In the genomic region with DNA sequence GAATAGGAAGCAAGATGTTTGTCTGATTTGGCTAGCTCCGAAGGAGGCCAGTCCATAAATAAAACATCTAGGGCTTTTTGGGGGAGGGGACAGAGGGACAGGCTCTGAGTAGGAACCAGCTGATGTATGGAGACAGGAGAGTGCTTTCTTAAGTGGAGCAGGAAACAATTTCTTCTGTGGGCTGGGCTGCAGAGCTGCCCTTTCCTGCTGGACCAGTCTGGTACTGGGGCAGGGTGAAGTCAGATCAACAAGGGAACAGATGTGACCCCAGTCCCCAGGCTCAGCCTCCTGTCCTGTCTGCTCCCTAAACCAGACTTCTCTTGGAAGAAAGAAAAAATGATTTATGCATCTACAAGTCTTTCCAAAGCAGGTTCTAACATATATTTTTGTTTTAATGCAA, we compare ENCODE assay signal across 22 mouse cellular contexts.
A peak's percentile ranks its signal among the peaks of the same experiment; 100 is the strongest.
DNase-seq lines count a peak whose midpoint lies in the region; ATAC-seq and TF ChIP-seq lines count a peak whose summit lies in the region.
"Had no signal": no experiment of that assay in that cellular context is flagged by ENCODE, and none has a peak within 500 bp of the region (broad histone marks: within the 10 kb centered on the region; RNA-seq: fewer than 3 reads in every experiment).

No protein-coding gene starts in this region.

- no peak overlapping the region for H3K4me2 ChIP-seq in hindbrain, embryonic 11.5 days (replicated peaks; ENCODE audit: low read depth, low read length)
- H3K4me2 ChIP-seq in kidney, postnatal 0 days (ENCODE audit: low read length): no peak overlapping the region
- H3K4me2 ChIP-seq: embryonic facial prominence, embryonic 13.5 days; forebrain, embryonic 12.5 days; heart, embryonic 12.5 days; hindbrain, embryonic 12.5 days had no signal

- H3K27me3 ChIP-seq in hindbrain, embryonic 10.5 days (ENCODE audit: insufficient read depth, poor library complexity, severe bottlenecking): no peaks in the 10 kb centered on the region
- no peaks in the 10 kb centered on the region for H3K27me3 ChIP-seq in hindbrain, embryonic 11.5 days (ENCODE audit: control insufficient read depth, insufficient read depth, low read length)
- no peaks in the 10 kb centered on the region for H3K27me3 ChIP-seq in kidney, postnatal 0 days (ENCODE audit: insufficient read depth, low read length)
- H3K27me3 ChIP-seq: forebrain, embryonic 12.5 days; heart, embryonic 12.5 days; hindbrain, embryonic 12.5 days; Patski had no signal

- 0 out of 2 replicates have a peak, but pooled peaks cover 3% of the 10 kb centered on the region for H3K4me1 ChIP-seq in hindbrain, embryonic 10.5 days (replicated peaks)
- H3K4me1 ChIP-seq in hindbrain, embryonic 11.5 days (replicated peaks; ENCODE audit: control insufficient read depth, insufficient read depth, low read length): no peaks in the 10 kb centered on the region
- no peaks in the 10 kb centered on the region; the same call in 1 of the 2 replicates for H3K4me1 ChIP-seq in kidney, postnatal 0 days (replicated peaks; ENCODE audit: insufficient read depth, low read length)
- H3K4me1 ChIP-seq: forebrain, embryonic 12.5 days; heart, embryonic 12.5 days; hindbrain, embryonic 12.5 days had no signal

- no peak for TF ChIP-seq CTCF in kidney, postnatal 0 days (IDR thresholded peaks at IDR 0.05; ENCODE audit: low read depth)

- H3K9ac ChIP-seq in hindbrain, embryonic 11.5 days (ENCODE audit: low read depth, low read length): no peak overlapping the region
- no peak overlapping the region for H3K9ac ChIP-seq in kidney, postnatal 0 days (ENCODE audit: low read depth, low read length)
- H3K9ac ChIP-seq: embryonic facial prominence, embryonic 13.5 days; forebrain, embryonic 12.5 days; heart, embryonic 12.5 days; hindbrain, embryonic 12.5 days had no signal

- no peak for ATAC-seq in hindbrain, embryonic 11.5 days (ENCODE audit: low FRiP score)
- ATAC-seq in kidney, postnatal 0 days (replicated peaks; ENCODE audit: low FRiP score, low read depth): no peak
- ATAC-seq: activated CD4-positive, CD25-positive, alpha-beta regulatory T cell, adult 4 months; forebrain, embryonic 16.5 days; hindbrain, embryonic 16.5 days; Patski had no signal

- DNase-seq in hindbrain, embryonic 10.5 days (ENCODE audit: low spot score): peak; percentile 15
- DNase-seq in hindbrain, embryonic 11.5 days (ENCODE audit: low spot score): no peak
- peak; percentile 29 for DNase-seq in kidney, postnatal 0 days (ENCODE audit: low spot score)
- no peak for DNase-seq in kidney, adult 11 months
- DNase-seq in urinary bladder, postnatal 25 days (ENCODE audit: low spot score): peak; percentile 32
- no peak for DNase-seq in urinary bladder, postnatal 10 days (ENCODE audit: low spot score)
- DNase-seq in urinary bladder, postnatal 36 days (ENCODE audit: low spot score in 2 of 2): peak; percentile 29 to 55
- no peak for DNase-seq in thymus, postnatal 4 days
- DNase-seq: adrenal gland, postnatal 14 days; cerebellum, adult 11-12 months; cerebellum, adult 9-10 months; cerebellum, postnatal 25 days; gastrocnemius, postnatal 10 days; heart, adult 18-20 months had no signal

- no peaks in the 10 kb centered on the region for H3K36me3 ChIP-seq in hindbrain, embryonic 10.5 days
- no peaks in the 10 kb centered on the region for H3K36me3 ChIP-seq in hindbrain, embryonic 11.5 days (ENCODE audit: control insufficient read depth, insufficient read depth, low read length)
- H3K36me3 ChIP-seq in kidney, postnatal 0 days (ENCODE audit: insufficient read depth, low read length): no peaks in the 10 kb centered on the region
- H3K36me3 ChIP-seq: embryonic facial prominence, embryonic 13.5 days; forebrain, embryonic 12.5 days; heart, embryonic 12.5 days; hindbrain, embryonic 12.5 days had no signal

- H3K4me3 ChIP-seq in hindbrain, embryonic 10.5 days: no peak overlapping the region
- H3K4me3 ChIP-seq in hindbrain, embryonic 11.5 days (ENCODE audit: low read depth, low read length): no peak overlapping the region
- no peak overlapping the region for H3K4me3 ChIP-seq in kidney, postnatal 0 days (replicated peaks; ENCODE audit: low read depth, low read length)
- H3K4me3 ChIP-seq: embryonic facial prominence, embryonic 13.5 days; forebrain, embryonic 12.5 days; heart, embryonic 12.5 days; hindbrain, embryonic 12.5 days had no signal

- H3K27ac ChIP-seq in hindbrain, embryonic 10.5 days: no peak overlapping the region
- H3K27ac ChIP-seq in hindbrain, embryonic 11.5 days (ENCODE audit: low read depth, low read length): no peak overlapping the region
- H3K27ac ChIP-seq in kidney, postnatal 0 days: no peak overlapping the region
- H3K27ac ChIP-seq: embryonic facial prominence, embryonic 13.5 days; forebrain, embryonic 12.5 days; hindbrain, embryonic 12.5 days had no signal

- 64% methylated on average over 1 of the region's 1 CpGs for WGBS in hindbrain, embryonic 10.5 days
- whole genome bisulfite sequencing in hindbrain, embryonic 11.5 days: 62% methylated on average over 1 of the region's 1 CpGs
- WGBS in kidney, postnatal 0 days: 18% methylated on average over 1 of the region's 1 CpGs

- H3K9me3 ChIP-seq in hindbrain, embryonic 10.5 days: no peaks in the 10 kb centered on the region
- no peaks in the 10 kb centered on the region for H3K9me3 ChIP-seq in hindbrain, embryonic 11.5 days (ENCODE audit: control insufficient read depth, low read length)
- H3K9me3 ChIP-seq in kidney, postnatal 0 days (replicated peaks; ENCODE audit: low read length): no peaks in the 10 kb centered on the region
- H3K9me3 ChIP-seq: embryonic facial prominence, embryonic 13.5 days; forebrain, embryonic 12.5 days; hindbrain, embryonic 12.5 days had no signal

Comparison
In these comparisons a context has a peak if more than half of its experiments do, and no peak if none do; other contexts are left out.
1. DNase-seq: peak in hindbrain, embryonic 10.5 days (single experiment), kidney, postnatal 0 days (single experiment), urinary bladder, postnatal 25 days (single experiment) and urinary bladder, postnatal 36 days (2 of 2); none in hindbrain, embryonic 11.5 days (single experiment), kidney, adult 11 months (single experiment), urinary bladder, postnatal 10 days (single experiment) and thymus, postnatal 4 days (single experiment).